Mouse (Mus musculus): ENCODE measurements at regions not wholly inside any gene's neighbourhood (a gene's known extent, or its start where the extent isn't known, plus 50 kb on each side); places are given as distances from the start of the nearest gene placed in this dataset.
A peak's percentile ranks its signal among the peaks of the same experiment; 100 is the strongest.
"Not testable (repeated sequence)": the region's sequence is repeated elsewhere in the genome, so short reads cannot be mapped to it uniquely, and the experiment has no call there.

DNA sequence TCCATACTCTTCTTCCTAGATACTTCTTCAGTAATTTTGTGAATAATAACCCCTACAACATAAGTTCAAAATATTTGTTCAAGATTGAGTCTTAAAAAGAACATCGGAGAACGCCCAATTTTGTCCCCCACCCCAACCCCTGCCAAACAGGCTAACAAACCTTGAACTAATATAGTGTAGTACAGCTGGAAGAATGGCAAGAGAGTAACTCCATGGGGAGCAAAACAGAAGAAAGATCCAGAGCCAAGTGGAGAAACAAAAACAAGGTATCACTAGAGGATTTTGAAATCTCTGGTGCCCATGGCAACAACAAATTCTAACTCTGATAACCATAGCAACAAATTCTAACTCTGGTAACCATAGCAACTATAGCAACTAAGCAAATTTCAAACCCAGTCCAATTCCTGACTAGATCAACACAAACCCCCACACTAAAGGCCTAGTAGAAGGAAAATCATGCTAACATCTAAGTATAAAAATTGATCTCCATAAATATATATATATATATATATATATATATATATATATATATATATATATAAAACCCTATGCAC, 74.2 kb upstream of the Magee2 start:
- DNase-seq: no peak

DNA sequence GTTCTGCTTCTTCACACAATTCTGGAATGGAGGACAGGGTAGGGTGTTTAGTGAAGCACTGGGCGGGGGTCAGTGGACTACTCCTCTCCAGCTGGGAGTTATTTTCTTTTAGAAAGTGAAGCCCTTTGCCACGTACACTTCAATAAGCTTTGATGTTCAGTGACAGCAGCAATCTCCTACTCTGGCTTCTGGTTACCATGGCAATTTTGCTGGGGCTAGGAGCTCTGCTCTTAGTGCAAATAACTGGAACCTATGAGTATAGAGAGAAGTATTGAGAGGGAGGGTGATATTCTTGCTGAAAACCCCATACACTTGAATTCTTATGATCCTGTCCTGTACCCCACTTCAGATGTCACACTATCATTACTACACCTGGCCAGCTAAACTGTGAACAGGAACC, 94.5 kb upstream of the Magee2 start:
- DNase-seq: no peak

DNA sequence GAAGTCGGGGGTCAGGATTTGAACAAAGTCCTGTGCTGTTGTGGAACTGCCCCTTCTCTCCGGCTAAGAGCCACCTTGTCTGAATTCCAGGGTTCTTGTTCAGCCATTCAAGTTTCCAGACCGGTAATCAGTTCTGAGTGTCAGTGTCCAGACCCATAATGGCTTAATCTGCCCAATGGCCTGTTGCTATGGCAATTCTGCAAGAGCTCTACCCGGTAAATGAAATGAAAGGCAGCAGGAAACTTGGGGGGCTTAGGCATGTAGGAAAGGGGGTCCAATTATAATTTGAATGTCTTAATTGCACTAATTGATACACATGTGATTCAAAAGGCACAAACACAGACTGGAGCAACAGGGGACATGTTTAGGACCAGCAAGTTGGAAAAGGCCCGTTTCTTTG, 95.7 kb upstream of the Magee2 start:
- not testable (repeated sequence) for DNase-seq

DNA sequence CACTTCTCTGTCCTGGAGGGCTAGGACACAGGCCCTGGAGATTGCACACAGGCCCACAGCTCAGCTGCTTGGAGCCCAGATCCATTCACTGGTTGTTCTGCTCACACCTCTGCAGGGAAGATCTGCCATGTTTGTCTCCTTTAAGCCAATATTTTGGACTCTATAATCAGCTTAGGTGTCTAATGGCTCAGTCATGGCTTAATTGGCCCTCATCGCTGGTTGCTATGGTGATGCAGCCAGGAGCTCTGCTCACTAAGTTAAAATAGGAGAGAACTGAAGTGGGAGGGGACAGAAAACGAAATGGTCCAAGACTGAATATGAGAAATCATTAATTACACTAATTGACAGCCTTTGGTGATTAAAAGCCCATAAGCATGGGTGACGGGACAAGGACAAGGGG, 96.3 kb upstream of the Magee2 start:
- not testable (repeated sequence) for DNase-seq

DNA sequence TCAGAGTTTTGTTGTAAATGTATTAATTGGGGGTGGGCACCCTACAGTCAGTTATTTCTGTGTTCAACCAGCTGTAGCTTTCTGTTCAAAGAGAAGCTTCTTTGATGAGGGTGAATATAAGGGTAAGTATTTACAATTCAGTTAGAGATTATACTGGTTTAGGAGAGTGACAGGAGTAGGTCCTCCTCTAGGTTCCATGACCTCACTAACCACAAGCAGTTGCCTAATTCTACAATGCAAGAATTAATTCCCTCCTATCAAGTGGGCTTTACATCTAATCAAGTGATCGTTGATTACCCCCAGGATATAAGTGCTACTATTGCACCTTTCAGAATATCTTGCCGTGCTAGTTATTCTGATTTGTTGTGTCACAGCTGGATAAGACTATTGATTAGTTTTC, 101.1 kb upstream of the Pbdc1 start:
- DNase-seq: no peak

DNA sequence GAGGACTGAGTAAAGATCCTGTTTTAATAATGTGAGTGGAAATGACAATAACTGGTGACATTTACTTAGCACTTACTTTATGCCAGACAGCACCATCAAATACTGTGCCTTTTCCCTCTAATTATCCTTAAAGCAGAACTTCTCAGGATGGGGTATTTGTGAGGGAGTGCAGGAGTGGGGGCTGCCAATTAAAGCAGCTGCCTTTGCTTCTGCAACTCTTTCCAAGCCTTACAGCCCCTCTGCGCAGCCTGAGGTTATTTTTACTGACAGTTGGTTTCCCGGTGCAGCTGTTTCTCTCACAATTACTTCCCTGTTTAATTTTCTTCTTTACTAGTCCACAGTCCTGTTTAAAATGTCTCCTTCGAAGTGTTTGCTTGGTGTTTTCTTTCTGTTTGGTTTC, 76.3 kb upstream of the Pbdc1 start:
- no peak for DNase-seq

DNA sequence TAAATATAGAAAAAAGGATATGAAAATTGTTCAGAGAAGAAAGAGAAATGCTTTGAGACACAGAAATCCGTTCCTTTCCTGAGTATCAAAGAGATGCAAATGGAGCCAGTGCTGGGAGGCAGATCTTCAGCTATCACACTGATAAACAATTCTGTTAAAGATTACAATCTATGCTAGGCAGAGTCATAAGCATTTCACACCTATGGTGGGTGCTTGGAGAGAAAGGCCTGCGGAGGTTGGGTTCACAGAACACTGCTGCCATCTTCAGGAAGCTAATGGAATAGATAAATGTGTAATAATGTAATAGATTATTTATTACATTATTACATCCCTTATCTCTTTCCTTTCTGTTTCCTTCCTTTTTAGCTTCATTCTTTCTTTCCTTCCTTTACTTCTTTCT, 73.1 kb upstream of the Pbdc1 start:
- peak; percentile 9 for DNase-seq

Measured in kidney, postnatal 10 days (tissue).